Mouse (Mus musculus) kidney, embryonic 15.5 days (tissue): ENCODE measurements around the gene Ermp1. TPM values are rescaled to one million over a fixed set of nuclear protein-coding genes. Genes with fewer than 3 reads are reported as not detected.
A peak's percentile ranks its signal among the peaks of the same experiment; 100 is the strongest.
"Not testable (repeated sequence)": the region's sequence is repeated elsewhere in the genome, so short reads cannot be mapped to it uniquely, and the experiment has no call there.

Source experiments
- ATAC-seq: fragments of 200-750 bp; cut with Nextera tagmentation; replicated peaks from 2 replicates; pipeline ENCODE4 v1.8.0; 2017; ENCODE audit warnings: moderate TSS enrichment; ENCODE audit not compliant: low FRiP score
- H3K27ac ChIP-seq: fragments of 300-500 bp; sonication (generic); 2 replicates; pipeline ENCODE4 v1.5.1; 2015; ENCODE audit warnings: mild to moderate bottlenecking, inconsistent platforms
- H3K27me3 ChIP-seq: fragments of 300-500 bp; sonication (generic); 2 replicates; pipeline ENCODE4 v1.6.1; 2015; ENCODE audit warnings: inconsistent platforms
- H3K36me3 ChIP-seq: fragments of 300-500 bp; sonication (generic); 2 replicates; pipeline ENCODE4 v1.6.1; 2015; ENCODE audit warnings: inconsistent platforms
- H3K4me1 ChIP-seq: fragments of 300-500 bp; sonication (generic); 2 replicates; pipeline ENCODE4 v1.6.1; 2015; ENCODE audit warnings: inconsistent platforms
- H3K4me2 ChIP-seq: fragments of 300-500 bp; sonication (generic); 2 replicates; pipeline ENCODE4 v1.6.1; 2015; ENCODE audit warnings: moderate library complexity, mild to moderate bottlenecking, inconsistent platforms
- H3K4me3 ChIP-seq: fragments of 300-500 bp; sonication (generic); replicated peaks from 2 replicates; pipeline ENCODE4 v1.5.1; 2015; ENCODE audit warnings: mild to moderate bottlenecking, inconsistent platforms
- H3K9ac ChIP-seq: fragments of 300-500 bp; sonication (generic); 2 replicates; pipeline ENCODE4 v1.6.1; 2015; ENCODE audit warnings: mild to moderate bottlenecking, inconsistent platforms
- H3K9me3 ChIP-seq: fragments of 300-500 bp; sonication (generic); replicated peaks from 2 replicates; pipeline ENCODE4 v1.6.1; 2016; ENCODE audit warnings: inconsistent platforms
- WGBS: fragments of 180-500 bp; shearing (Covaris S2); methylation state at CpG from one replicate; pipeline ENCODE4 v1.1.7; 2015; ENCODE audit warnings: mixed read lengths; 5-methylcytosine and 5-hydroxymethylcytosine counted together
- polyA plus RNA-seq: library from polyadenylated mRNA; unstranded; fragments of >200 nt; fragmentation: Nextera tagmentation; extraction: Ambion mirVana; gene quantifications from 2 replicates; pipeline ENCODE4 v1.2.1, GENCODE M21; 2015

The Ermp1 gene
- polyA plus RNA-seq, 1 experiment from 2014 or later: 24.0 TPM

DNA sequence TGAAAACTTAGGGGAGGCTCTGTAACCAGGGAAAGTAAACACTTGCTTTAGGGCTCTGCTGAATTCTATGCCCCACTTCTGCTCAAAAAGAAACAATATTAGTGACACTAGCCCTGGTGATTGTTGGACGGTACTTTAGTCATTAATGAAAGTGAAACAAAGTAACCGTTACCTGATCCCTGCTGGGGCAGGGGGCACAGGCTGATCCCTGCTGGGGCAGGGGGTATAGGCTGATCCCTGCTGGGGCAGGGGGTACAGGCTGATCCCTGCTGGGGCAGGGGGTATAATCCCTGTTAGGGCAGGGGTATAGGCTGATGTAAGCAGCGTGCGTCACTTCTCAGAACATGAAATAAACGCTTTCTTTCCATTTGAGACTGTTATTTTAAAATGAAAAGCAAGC lies 6.7 kb downstream of the Ermp1 start:
- H3K4me2 ChIP-seq: peak overlapping the region; percentile 42
- peak overlapping the region; percentile 68; the same call in 1 of the 2 replicates for H3K27ac ChIP-seq
- no peak overlapping the region for H3K9ac ChIP-seq
- H3K4me1 ChIP-seq: peaks cover 22% of the 10 kb centered on the region
- H3K27me3 ChIP-seq: no peaks in the 10 kb centered on the region
- H3K9me3 ChIP-seq: no peaks in the 10 kb centered on the region
- peaks cover 22% of the 10 kb centered on the region for H3K36me3 ChIP-seq
- WGBS: 58% methylated on average over 5 of the region's 5 CpGs
- no peak overlapping the region for H3K4me3 ChIP-seq
- 0 out of 2 replicates have a peak, but pooled peaks have one; percentile 23 for ATAC-seq

DNA sequence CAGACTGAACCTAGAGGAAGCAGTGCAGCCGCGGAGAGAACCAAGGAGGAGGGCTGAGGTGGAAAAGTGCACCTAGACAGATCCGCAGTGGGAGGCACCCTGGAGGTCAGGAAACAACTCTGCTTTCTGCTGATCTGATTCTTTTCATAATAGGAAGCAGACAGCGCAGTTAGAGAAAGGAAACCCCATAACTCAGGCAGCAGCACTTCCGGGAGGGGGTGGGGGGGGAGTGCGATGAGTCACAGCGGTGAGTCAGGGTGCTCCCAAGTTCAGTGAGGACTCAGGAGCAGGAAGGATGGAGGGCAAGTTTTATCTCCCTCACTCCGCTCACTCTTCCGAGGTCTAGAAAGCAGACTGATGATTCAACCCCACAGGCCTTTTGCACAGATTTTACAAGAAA lies 7.2 kb downstream of the Ermp1 start:
- Histone ChIP-seq H3K4me2 (peak overlapping the region; percentile 42), H3K4me1 (peaks cover 22% of the 10 kb centered on the region), H3K27me3 (no peaks in the 10 kb centered on the region), H3K36me3 (peaks cover 25% of the 10 kb centered on the region), H3K9me3 (no peaks in the 10 kb centered on the region), H3K9ac (no peak overlapping the region), H3K27ac (peak overlapping the region; percentile 68), H3K4me3 (no peak overlapping the region; the same call in 1 of the 2 replicates)
- peak; percentile 77 for ATAC-seq
- 14% methylated on average over 9 of the region's 9 CpGs for WGBS

DNA sequence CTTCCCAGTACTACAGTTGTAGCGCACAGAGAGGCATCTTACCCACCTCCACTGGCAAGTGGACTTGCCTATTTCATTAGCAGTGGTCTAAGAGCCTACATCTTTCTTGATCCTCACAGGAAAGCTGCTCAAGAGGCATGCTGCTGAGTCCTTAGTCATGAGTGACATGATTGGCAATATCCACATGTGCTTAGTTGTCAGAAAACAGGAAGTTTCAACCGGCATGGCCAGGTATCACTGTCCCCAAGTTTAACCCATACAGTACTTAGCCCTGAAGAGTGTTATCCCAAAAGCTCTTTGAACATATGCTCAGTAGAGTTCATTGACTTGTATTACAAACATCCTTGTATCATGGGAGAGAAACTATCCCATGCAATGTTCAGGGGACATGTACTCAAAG lies 36.1 kb downstream of the Ermp1 start:
- no peaks in the 10 kb centered on the region for H3K4me1 ChIP-seq
- no peak overlapping the region for H3K27ac ChIP-seq
- peaks cover 74% of the 10 kb centered on the region for H3K36me3 ChIP-seq
- H3K4me3 ChIP-seq: no peak overlapping the region
- H3K9ac ChIP-seq: no peak overlapping the region
- H3K9me3 ChIP-seq: no peaks in the 10 kb centered on the region
- no peak overlapping the region for H3K4me2 ChIP-seq
- no peaks in the 10 kb centered on the region for H3K27me3 ChIP-seq
- WGBS: 88% methylated on average over 2 of the region's 2 CpGs
- ATAC-seq: no peak

DNA sequence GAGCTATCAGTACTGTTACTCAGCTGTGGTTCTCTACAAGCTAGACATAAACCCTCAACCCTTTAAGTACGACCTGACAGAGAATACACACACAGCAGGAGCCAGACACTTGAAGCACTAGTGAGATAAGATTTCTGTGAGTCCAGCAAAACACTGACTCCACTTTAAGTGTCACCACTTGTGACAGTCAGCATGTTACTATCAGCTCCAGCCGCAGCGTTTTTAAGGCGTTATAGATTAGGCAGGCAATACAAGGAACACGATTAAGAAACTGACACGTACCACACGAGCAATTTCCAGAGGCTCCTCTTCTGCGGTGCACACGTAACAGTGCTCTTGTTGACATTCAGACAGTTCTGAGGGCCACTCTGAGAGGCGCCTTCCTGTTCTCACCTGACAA lies 37.3 kb downstream of the Ermp1 start:
- H3K27ac ChIP-seq: no peak overlapping the region

DNA sequence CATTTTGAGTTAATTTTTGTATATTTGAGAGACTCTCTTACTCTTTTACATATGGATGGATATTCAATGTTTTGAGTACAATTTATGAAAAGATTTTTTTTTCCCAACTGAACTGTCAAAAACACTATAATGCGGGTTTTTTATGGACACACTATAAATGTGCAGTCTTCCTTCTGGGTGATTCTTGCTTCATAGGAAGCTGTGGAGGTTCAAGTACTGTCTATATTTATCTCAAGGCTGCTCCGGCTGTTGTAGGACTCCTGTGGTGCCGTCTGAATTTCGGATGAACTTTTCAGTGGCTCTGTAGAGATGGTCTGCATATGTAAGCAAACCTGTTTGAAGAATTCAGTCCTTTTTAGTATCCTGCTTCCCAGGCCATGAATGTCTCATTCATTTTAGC lies 40.0 kb downstream of the Ermp1 start:
- peaks cover 66% of the 10 kb centered on the region for H3K36me3 ChIP-seq
- no peak overlapping the region for H3K4me2 ChIP-seq
- no peak overlapping the region for H3K4me3 ChIP-seq
- 87% methylated on average over 4 of the region's 4 CpGs for WGBS
- ATAC-seq: no peak
- H3K27ac ChIP-seq: no peak overlapping the region
- H3K9me3 ChIP-seq: no peaks in the 10 kb centered on the region
- H3K4me1 ChIP-seq: no peaks in the 10 kb centered on the region
- no peaks in the 10 kb centered on the region for H3K27me3 ChIP-seq
- no peak overlapping the region for H3K9ac ChIP-seq

More for the DNA sequence above, 37.3 kb downstream of the Ermp1 start:
- Histone ChIP-seq H3K4me3 (no peak overlapping the region), H3K4me2 (no peak overlapping the region), H3K4me1 (no peaks in the 10 kb centered on the region), H3K9me3 (no peaks in the 10 kb centered on the region), H3K27me3 (no peaks in the 10 kb centered on the region), H3K9ac (no peak overlapping the region), H3K36me3 (peaks cover 72% of the 10 kb centered on the region)
- no peak for ATAC-seq
- 93% methylated on average over 10 of the region's 10 CpGs for WGBS

DNA sequence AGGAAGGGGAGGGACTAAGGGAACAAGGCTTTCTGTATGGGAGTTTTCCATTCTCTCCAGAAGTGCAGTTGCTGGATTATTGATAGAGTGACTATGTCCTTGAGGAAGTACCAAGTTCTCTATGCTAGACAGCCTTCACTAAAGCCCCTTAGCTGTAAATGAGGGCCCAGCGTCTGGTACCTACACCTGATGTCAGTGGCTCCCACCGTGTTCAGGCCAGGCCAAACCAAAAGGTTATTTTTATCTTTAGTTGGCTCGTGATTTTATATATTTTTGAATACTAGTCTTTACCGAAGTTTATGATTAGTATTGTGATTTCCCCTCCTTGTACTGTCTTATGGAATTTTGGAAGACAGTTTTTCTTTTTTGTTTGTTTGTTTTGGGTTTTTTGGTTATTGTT lies 40.7 kb downstream of the Ermp1 start:
- ATAC-seq: no peak
- no peaks in the 10 kb centered on the region for H3K9me3 ChIP-seq
- WGBS: 91% methylated on average over 4 of the region's 4 CpGs
- no peaks in the 10 kb centered on the region for H3K27me3 ChIP-seq
- no peak overlapping the region for H3K4me3 ChIP-seq
- H3K36me3 ChIP-seq: peaks cover 66% of the 10 kb centered on the region
- no peak overlapping the region for H3K9ac ChIP-seq
- H3K4me1 ChIP-seq: no peaks in the 10 kb centered on the region
- H3K27ac ChIP-seq: no peak overlapping the region
- H3K4me2 ChIP-seq: no peak overlapping the region

DNA sequence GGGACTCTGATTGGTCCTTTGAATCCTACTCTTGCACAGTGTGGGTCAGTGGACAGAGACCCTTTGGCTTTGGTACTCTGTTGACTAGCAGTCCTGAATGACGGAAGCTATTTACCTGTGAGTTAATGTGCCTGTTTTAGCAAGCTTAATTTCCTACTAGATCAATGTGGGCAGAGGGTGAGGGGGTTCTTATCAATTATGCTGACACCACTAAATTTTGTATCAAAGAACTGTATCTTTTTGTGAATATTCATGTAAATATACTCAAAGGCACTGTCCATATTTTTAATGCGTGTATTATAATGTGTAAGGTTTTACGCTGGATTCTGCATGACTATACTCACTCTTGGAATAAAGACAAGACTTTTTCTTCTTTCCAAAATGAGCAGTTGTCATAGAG lies 43.6 kb downstream of the Ermp1 start:
- no peak for ATAC-seq
- H3K36me3 ChIP-seq: peaks cover 62% of the 10 kb centered on the region
- no peak overlapping the region for H3K27ac ChIP-seq
- H3K9me3 ChIP-seq: no peaks in the 10 kb centered on the region
- no peak overlapping the region for H3K9ac ChIP-seq
- H3K4me3 ChIP-seq: no peak overlapping the region
- no peaks in the 10 kb centered on the region for H3K4me1 ChIP-seq
- no peak overlapping the region for H3K4me2 ChIP-seq
- no peaks in the 10 kb centered on the region for H3K27me3 ChIP-seq
- WGBS: 97% methylated on average over 3 of the region's 3 CpGs

DNA sequence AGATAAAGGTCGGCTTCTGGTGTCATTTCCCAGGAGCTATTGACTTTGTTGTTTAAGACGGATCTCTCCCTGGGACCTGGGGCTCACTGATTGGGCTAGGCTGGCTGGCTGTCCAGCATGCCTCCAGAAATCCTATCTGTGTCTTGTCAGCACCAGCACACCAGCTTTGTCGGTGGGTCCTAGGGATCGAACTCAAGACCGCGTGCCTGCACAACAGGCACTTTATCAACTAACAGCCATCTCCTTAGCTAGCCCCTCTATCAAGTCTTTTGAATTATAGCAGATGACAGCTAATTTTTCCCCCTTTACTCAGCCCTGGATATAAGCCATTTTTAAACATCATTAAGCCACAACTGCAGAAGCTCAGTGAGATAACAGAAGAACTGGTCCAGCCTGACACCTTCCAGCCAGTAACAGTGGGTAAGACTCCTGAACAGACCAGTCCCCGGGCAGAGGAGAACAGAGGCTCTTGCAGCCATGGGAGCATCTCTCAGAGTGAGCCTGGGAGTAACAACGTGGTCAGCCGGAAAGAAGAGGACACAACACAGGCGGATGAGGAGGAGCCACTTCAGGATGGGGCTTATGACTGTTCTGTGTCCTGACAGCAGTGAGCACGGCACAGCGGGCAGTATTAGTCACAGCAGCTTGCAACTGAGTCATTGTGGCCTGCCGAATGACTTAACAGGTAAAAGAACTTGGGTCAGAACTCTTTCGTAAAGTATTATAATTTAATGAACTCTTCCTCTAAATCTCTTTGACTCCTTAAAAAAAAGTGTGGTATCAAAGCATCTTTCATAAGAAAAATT lies 44.5 kb downstream of the Ermp1 start:
- no peaks in the 10 kb centered on the region for H3K4me1 ChIP-seq
- no peaks in the 10 kb centered on the region for H3K27me3 ChIP-seq
- H3K4me3 ChIP-seq: no peak overlapping the region
- no peak overlapping the region for H3K4me2 ChIP-seq
- H3K27ac ChIP-seq: no peak overlapping the region
- no peak overlapping the region for H3K9ac ChIP-seq
- WGBS: 88% methylated on average over 14 of the region's 14 CpGs
- no peak for ATAC-seq
- H3K9me3 ChIP-seq: no peaks in the 10 kb centered on the region
- peaks cover 71% of the 10 kb centered on the region for H3K36me3 ChIP-seq

DNA sequence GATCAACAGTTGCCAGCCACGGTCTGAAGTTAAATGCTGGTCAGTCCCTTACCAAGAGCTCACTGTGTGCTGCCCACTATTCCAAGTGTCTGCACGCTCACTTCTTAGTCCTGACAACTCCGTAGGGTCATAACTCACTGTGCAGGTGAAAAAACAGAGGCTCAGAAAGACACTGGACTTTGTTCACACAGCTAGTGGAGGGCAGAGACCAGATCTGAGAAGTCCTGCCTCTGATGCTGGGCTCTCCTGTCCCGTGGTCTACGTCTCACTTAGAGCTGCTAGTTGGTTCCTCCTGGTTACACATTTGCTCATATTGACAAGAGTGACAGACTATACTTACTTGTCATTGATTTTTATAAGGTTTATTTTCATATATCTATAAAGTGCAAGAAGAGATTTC lies 49.2 kb downstream of the Ermp1 start:
- H3K36me3 ChIP-seq: peaks cover 90% of the 10 kb centered on the region
- no peak for ATAC-seq

DNA sequence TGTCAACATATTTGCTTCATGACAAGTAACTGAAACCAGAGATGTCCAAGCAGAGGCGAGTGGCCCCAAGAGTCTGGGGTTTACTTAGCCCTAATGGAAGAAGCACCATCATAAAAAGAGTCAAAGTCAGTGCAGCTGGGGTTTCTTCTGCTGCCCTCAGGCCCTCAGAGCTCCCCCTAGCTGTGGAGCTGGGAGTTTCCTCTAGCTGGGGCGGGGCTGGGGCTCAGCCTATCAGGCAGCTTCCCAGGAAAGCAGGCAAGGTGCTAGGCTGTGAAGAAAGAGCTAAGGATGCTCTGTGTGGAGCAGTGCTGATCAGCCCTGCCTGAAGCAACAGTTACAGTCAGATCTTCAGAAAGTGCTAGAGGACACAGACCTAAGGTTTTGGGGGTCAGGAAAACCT lies 51.2 kb downstream of the Ermp1 start:
- Histone ChIP-seq H3K9me3 (no peaks in the 10 kb centered on the region), H3K27me3 (no peaks in the 10 kb centered on the region), H3K4me2 (no peak overlapping the region), H3K4me1 (no peaks in the 10 kb centered on the region), H3K4me3 (no peak overlapping the region), H3K27ac (no peak overlapping the region), H3K9ac (no peak overlapping the region), H3K36me3 (peaks cover 75% of the 10 kb centered on the region)
- 95% methylated on average over 2 of the region's 2 CpGs for WGBS
- ATAC-seq: no peak

More for the DNA sequence above, 49.2 kb downstream of the Ermp1 start:
- Histone ChIP-seq H3K9ac (no peak overlapping the region), H3K4me2 (no peak overlapping the region), H3K27ac (no peak overlapping the region), H3K4me3 (no peak overlapping the region), H3K9me3 (no peaks in the 10 kb centered on the region), H3K4me1 (no peaks in the 10 kb centered on the region), H3K27me3 (no peaks in the 10 kb centered on the region)
- 77% methylated on average over 5 of the region's 5 CpGs for WGBS

DNA sequence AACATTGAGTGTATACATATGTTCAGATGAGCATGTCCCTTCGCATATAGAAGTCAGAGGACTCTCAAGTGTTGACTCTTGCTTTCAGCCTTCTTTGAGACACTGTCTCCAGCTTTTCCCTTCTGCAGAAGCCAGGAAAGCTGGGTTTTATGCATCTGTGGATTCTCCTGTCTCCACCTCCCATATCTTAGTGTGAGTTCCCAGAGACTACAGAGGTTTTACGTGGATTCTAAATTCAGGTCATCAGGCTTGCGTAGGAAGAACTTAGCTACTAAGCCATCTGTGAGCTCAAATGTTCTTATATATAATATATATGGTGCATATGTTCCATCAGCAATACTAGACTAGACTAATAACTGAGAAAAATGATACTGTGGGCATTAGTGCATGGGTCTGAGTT lies 51.9 kb downstream of the Ermp1 start:
- Histone ChIP-seq H3K9ac (no peak overlapping the region), H3K4me1 (no peaks in the 10 kb centered on the region), H3K4me2 (no peak overlapping the region), H3K27ac (no peak overlapping the region), H3K27me3 (no peaks in the 10 kb centered on the region), H3K4me3 (no peak overlapping the region), H3K36me3 (peaks cover 74% of the 10 kb centered on the region), H3K9me3 (no peaks in the 10 kb centered on the region)
- ATAC-seq: no peak
- WGBS: 94% methylated on average over 3 of the region's 3 CpGs

DNA sequence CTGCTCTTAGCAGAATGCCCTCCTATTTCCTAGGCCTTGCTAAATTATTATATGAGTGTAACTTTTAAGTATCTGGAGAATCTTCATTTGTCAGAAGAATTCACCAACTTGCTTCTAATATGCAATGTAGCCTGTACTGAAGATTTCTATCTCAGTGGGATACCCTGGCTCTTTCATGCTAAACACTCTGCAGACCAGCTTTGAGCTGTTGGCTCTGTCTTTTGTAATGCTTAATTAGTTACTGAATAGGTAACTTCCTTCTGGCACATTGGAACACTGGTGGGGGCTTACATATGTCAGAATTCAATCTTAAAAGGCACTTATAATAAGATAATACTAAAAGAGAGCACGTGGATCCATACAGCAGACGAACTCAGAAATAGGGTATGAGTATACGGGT lies 54.4 kb downstream of the Ermp1 start:
- not testable (repeated sequence) for H3K27me3 ChIP-seq, H3K9ac ChIP-seq, H3K9me3 ChIP-seq, H3K27ac ChIP-seq, ATAC-seq, H3K4me1 ChIP-seq, H3K4me3 ChIP-seq, H3K4me2 ChIP-seq
- WGBS: 83% methylated on average over 3 of the region's 3 CpGs
- H3K36me3 ChIP-seq: peaks cover 68% of the 10 kb centered on the region

DNA sequence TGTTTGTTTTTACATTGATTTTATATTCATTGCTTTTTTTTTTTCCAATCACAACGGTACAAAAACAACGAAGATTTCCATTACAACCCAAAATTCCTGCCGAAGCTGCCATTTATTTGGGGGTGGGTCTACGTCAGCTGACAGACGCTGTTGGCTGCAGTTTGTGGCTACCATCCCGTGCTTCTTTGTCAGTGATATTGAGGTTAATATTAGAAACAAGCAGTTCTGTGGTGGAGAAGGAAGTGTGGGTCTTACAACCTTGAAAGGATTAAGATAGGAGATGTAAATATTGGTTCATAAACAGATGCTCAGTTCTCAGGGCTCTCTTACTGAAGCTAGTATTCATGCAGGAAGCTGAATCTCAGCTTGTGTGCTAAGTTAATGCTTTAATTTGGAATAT lies 64.5 kb downstream of the Ermp1 start:
- peaks cover 67% of the 10 kb centered on the region for H3K36me3 ChIP-seq
- H3K4me1 ChIP-seq: no peaks in the 10 kb centered on the region
- H3K4me2 ChIP-seq: no peak overlapping the region
- 90% methylated on average over 6 of the region's 6 CpGs for WGBS
- H3K27me3 ChIP-seq: no peaks in the 10 kb centered on the region
- H3K9ac ChIP-seq: no peak overlapping the region
- H3K27ac ChIP-seq: no peak overlapping the region
- no peaks in the 10 kb centered on the region for H3K9me3 ChIP-seq
- H3K4me3 ChIP-seq: no peak overlapping the region
- ATAC-seq: no peak
